Mouse (Mus musculus): ENCODE measurements around the gene Asrgl1. TPM values are rescaled to one million over a fixed set of nuclear protein-coding genes. Genes with fewer than 3 reads are reported as not detected.
A peak's percentile ranks its signal among the peaks of the same experiment; 100 is the strongest.
"Not testable (repeated sequence)": the region's sequence is repeated elsewhere in the genome, so short reads cannot be mapped to it uniquely, and the experiment has no call there.

The Asrgl1 gene
- total RNA-seq (2017): 35.4 TPM in 2 replicates

DNA sequence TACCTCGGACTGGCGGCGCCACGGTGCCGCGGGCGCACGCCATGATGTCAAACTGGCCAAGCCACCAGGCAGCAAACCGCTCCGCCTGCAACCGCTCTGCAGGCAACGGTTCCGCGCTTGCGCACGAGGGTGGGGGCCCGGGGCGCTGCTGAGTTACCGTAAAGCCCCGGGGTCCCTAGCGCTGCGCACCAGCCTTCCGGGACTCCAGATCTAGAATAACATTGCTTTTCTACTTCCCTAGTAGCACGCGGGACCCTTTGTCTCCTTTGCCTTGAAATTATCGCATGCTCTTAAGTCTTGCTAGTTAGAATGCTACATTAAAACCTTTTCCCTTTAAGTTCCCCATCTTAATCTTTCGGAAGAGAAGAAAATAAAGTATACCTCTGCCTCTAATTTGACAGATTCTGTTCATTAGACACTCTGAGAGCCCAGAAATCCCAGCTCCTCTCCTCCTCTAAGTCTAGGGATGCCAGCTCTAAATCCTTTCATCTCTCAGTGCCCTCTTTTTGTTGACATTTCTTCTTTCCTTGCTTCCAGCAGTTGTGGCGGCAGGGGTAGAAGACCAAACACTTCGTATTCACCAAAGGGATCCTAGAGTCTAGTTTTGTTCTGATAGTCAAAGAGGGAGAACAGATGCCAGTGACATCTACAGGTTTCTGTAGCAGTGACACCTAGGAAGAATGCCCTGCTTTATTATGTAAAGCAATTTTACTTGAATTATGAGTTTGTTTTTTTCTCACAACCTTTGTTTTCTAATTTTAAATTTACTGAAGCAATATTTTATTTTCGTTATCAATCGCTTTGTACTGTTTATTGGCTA is at the start of gene Asrgl1:
Gene Asrgl1 (minus strand): TSS at position 125 of the 820 bp plus-strand sequence.
- peak; percentile 91 to 96 for ATAC-seq (replicated peaks in 1 of 2; ENCODE audit: insufficient read depth in 1 of 2, low FRiP score in 2 of 2, low TSS enrichment in 1 of 2, low read depth in 1 of 2, poor library complexity in 2 of 2, severe bottlenecking in 2 of 2)

DNA sequence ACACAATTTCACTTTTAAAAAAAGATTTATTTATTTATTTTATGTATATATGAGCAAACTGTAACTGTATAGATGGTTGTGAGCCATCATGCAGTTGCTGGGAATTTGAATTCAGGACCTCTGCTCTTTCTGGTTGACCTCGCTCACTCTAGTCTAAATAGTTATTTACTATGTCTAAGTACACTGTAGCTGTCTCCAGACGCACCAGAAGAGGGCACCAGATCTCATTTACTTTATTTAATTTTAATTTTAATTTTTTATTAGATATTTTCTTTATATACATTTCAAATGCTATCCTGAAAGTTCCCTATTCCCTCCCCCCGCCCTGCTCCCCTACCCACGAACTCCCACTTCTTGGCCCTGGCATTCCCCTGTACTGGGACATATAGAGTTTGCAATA is 10.8 kb upstream of the Asrgl1 start:
- no peak for ATAC-seq (replicated peaks in 1 of 2; ENCODE audit: insufficient read depth in 1 of 2, low FRiP score in 2 of 2, low TSS enrichment in 1 of 2, low read depth in 1 of 2, poor library complexity in 2 of 2, severe bottlenecking in 2 of 2)

DNA sequence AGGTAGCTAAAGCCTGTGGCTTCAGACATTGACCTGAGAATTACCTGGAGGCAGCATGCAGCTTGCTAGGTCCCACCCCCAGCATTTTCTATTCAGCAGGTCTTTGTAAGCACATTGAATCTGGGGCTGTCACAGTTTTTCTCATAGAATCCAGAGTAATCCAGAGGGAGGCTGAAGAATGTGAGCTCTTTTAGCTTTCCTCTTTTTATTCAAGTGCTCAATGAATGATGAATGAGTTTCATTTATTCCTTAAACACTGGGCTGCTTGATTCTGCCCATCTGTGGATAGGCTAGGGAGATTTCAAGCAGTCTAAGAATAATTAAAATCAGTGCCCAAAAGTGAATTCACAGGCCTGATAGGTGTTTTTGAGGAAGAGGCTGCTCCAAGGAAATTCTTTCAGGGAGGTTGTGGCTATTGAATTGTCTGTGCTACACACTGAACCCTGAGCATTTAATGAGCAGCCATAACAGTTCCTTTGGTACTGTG is 8.2 kb upstream of the Asrgl1 start:
- ATAC-seq (replicated peaks in 1 of 2; ENCODE audit: insufficient read depth in 1 of 2, low FRiP score in 2 of 2, low TSS enrichment in 1 of 2, low read depth in 1 of 2, poor library complexity in 2 of 2, severe bottlenecking in 2 of 2): no peak

DNA sequence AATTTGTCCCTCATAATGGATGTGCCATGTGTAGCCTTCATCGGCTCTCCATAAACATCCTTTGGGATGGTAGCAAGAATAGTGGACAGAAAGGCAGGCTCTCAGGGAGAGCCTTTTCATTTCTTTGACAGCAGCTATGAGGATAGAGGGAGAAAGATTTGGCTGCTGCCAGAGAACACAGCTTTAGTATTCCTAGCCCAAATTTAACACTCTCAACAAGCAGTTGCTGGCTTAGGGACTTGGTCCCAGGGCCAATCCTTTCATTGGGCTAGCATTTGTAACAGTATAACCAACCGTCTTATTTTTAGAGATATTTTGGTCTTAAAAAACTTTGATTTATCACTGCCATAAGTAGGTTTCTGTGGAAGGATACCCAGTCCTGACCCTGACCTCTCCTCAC is 7.8 kb upstream of the Asrgl1 start:
- ATAC-seq (replicated peaks in 1 of 2; ENCODE audit: insufficient read depth in 1 of 2, low FRiP score in 2 of 2, low TSS enrichment in 1 of 2, low read depth in 1 of 2, poor library complexity in 2 of 2, severe bottlenecking in 2 of 2): no peak

DNA sequence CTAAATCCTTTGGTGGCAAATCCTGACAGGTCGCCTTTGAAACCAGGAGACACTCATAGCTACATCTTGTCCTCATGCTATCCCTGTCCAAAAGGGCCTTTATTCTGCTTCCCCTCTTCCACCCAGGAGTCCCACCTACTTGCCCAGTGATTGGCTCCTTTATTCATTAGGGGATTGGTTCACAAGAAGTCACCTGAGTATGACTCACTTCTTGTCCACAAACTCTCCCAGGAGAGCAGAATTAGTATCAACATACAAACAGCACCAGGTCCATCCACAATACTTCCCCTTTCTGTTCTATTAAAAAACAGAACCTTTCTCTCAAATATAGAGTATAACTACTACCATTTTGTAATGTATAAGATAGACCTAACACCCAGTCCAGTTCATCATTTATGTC is 4.9 kb upstream of the Asrgl1 start:
- ATAC-seq (replicated peaks in 1 of 2; ENCODE audit: insufficient read depth in 1 of 2, low FRiP score in 2 of 2, low TSS enrichment in 1 of 2, low read depth in 1 of 2, poor library complexity in 2 of 2, severe bottlenecking in 2 of 2): not testable (repeated sequence)

DNA sequence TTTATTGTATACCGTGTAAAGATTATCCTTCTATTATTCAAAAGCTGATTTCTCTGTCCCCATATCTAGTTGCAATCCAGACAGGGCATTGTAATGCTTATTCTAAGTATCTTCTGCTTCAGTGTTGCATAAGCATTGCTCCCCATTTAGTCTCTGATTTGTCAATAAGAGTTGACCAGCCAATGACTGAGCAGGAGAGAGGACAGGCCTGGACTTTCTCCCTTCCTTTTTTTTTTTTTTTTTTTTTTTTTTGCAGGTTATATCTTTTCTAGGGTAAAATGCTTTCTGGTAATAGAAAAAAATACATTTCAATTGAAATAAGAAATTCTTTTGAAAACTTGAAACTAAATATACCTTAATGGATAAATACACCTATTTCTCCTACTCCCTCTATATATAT is 1.7 kb upstream of the Asrgl1 start:
- ATAC-seq (replicated peaks in 1 of 2; ENCODE audit: insufficient read depth in 1 of 2, low FRiP score in 2 of 2, low TSS enrichment in 1 of 2, low read depth in 1 of 2, poor library complexity in 2 of 2, severe bottlenecking in 2 of 2): no peak

DNA sequence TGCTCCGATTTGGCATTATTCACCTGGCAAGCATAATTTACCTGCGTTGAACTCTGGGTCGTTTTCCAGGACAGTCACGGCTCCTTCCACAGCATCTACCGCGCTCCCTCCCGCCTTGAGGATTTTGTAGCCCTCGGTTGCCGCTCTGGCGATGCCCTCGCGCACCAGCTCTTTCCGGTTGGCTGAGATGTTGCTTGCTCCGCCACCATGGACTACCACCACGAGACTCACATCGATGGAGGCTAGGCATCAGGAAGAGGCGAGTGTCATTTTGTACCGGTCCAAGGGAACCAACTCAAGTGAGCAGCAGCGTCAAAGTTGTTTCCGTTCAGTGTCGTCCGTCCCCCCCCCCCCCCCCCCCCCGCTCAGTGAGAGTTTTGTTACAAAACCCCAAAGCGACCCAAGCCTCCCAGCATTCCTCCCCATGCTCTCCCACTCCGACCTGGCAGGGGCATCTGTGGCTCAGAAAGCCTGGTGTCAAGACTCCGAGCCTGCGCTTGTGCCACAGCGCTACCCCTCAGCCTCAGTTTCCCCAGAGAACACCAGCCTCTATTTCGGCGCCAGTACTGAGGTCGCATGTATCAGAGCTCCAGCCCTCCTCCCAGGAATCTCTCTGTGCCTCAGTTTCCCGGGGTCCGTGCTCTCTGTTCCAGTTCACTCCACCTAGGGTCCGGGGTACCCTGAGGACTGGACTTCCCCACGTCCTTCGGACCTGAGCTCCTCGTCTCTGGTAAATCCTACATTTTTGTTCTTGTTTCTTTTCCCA is 507 bp downstream of the Asrgl1 start:
- ATAC-seq (replicated peaks in 1 of 2; ENCODE audit: insufficient read depth in 1 of 2, low FRiP score in 2 of 2, low TSS enrichment in 1 of 2, low read depth in 1 of 2, poor library complexity in 2 of 2, severe bottlenecking in 2 of 2): peak in 1 of 2 experiments; percentile 57; a peak in 3 of 4 replicates

DNA sequence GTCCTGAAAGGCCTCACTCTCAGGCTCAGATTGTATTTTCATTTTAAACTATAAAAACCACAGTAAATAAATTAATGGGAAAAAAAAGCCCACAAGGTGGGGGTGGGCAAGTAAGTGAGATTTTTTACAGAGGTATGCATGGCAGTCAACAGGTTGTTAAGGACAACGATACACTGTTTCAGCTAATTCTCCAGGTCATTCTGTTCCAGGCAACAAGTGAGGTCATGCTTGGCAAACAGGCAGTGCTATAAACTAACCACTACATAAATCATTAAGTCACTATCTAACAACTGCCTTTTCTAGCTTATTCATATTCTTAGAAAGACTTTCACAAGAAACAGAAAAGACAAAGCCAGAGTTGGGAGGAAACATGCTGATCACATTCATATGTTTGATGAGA is 5.4 kb downstream of the Asrgl1 start:
- no peak for ATAC-seq (replicated peaks in 1 of 2; ENCODE audit: insufficient read depth in 1 of 2, low FRiP score in 2 of 2, low TSS enrichment in 1 of 2, low read depth in 1 of 2, poor library complexity in 2 of 2, severe bottlenecking in 2 of 2)

DNA sequence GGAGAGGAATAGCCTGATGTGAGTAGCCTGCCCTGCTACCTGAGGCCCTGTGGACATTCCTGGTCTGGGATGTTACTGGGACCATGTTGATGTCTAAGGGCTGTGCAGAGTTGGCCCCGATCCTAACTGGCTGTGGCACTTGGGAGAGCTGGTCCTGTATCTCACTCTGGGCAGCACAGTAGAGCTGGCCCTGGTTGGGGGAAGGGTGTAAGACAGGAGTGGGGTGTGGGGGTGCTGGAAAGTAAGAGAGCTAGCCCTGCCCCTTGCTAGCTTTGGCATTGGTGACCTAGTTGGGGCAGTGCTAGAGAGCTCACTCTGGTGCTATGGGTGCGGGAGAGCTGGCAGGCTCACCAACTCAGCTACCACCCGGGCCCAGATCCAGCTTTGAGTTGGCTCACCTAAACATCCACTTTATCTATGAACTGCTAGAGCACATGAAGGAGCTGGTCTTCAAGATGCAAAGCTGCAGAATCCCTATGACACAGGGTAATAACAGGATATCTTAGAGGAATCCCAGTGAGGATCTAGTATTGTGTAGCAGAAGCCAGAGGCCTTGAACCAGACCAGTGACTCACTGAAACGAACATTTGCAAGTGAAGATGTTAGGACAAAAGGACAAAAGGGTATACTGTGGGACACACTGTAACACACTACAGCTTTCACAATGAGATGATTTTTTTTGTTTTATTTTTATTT is 6.8 kb downstream of the Asrgl1 start:
- ATAC-seq (replicated peaks in 1 of 2; ENCODE audit: insufficient read depth in 1 of 2, low FRiP score in 2 of 2, low TSS enrichment in 1 of 2, low read depth in 1 of 2, poor library complexity in 2 of 2, severe bottlenecking in 2 of 2): no peak

DNA sequence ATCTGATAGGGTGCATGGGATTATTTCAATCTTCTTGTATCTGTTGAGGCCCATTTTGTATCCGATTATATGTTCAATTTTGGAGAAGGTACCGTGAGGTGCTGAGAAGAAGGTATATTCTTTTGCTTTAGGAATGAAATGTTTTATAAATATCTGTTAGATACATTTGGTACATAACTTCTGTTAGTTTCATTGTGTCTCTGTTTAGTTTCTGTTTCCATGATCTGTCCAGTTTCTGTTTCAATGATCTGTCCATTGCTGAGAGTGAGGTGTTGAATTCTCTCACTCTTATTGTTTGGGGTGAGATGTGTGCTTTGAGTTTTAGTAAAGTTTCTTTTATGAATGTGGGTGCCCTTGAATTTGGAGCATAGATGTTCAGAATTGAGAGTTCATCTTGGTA is 11.4 kb downstream of the Asrgl1 start:
- ATAC-seq (replicated peaks in 1 of 2; ENCODE audit: insufficient read depth in 1 of 2, low FRiP score in 2 of 2, low TSS enrichment in 1 of 2, low read depth in 1 of 2, poor library complexity in 2 of 2, severe bottlenecking in 2 of 2): not testable (repeated sequence)

DNA sequence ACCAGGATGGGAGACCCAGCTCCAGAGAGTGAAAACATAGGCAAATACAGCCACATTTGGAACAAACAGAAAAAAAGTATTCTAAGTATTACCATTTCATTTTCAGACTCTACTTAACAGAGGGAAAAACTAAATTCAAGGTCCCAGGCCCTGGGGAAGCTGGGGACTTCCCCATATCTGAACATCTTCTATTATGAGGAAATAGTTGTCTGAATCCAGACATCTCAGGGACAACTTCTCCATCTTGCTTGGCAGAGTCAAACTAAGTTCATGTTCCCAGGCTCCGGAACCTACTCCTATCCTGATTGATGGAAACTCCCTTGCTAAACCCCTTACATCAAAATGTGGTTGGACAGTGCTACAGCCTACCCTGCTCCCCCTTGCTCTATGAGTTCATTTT is 13.0 kb downstream of the Asrgl1 start:
- ATAC-seq (replicated peaks in 1 of 2; ENCODE audit: insufficient read depth in 1 of 2, low FRiP score in 2 of 2, low TSS enrichment in 1 of 2, low read depth in 1 of 2, poor library complexity in 2 of 2, severe bottlenecking in 2 of 2): no peak

DNA sequence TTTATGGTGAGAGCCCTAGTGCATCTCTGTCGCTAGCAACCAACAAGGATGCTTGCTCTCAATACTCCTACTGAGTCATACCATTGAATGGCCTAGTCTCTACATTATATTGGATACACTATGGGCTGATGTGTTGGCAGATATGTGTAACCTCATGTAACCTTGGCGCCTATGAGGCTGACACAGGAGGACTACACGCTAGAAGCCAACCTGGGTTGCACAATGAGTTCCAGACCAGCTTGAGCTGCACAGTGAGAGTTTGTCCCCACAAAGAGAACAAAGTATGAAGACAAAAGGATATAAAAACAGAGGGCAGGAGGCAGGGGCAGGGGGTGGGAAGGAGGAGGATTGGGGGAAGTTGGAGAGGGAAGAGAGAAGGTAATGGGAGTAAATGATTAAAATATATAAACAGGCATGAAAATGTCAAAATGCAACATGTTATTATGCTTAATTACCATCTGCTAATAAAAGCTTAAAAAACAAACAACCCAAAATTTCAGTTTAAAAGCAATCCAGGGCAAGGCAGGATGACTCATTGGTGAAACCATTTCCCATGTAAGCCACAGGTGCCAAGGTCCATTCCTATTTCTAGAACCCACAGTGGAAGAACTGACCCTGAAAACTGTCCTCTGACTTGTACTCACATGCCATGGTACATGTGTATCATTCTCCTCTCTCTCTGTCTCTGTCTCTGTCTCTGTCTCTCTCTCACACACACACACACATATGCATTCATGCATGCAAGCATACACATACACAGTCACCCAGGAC is 15.6 kb downstream of the Asrgl1 start:
- no peak for ATAC-seq (replicated peaks in 1 of 2; ENCODE audit: insufficient read depth in 1 of 2, low FRiP score in 2 of 2, low TSS enrichment in 1 of 2, low read depth in 1 of 2, poor library complexity in 2 of 2, severe bottlenecking in 2 of 2)

DNA sequence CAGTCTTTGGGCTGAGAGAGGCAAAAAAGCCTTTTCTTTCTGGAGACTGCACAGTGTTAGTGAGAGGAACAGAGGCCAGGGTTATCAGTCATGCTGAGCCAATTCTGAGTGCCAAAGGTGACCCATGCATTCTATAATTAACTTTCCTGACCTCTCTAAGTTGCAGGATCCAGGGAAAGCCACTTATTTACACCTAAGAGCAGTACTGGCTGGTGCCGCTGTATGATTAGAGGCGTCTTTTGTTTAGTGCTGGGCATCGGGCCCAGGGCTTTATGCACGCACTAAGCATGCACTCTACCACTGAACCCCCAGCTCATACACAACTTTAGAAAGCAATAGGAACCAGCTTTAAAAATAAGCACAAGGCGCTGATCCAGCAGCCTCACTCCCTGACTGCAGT is 18.2 kb downstream of the Asrgl1 start:
- no peak for ATAC-seq (replicated peaks in 1 of 2; ENCODE audit: insufficient read depth in 1 of 2, low FRiP score in 2 of 2, low TSS enrichment in 1 of 2, low read depth in 1 of 2, poor library complexity in 2 of 2, severe bottlenecking in 2 of 2)

DNA sequence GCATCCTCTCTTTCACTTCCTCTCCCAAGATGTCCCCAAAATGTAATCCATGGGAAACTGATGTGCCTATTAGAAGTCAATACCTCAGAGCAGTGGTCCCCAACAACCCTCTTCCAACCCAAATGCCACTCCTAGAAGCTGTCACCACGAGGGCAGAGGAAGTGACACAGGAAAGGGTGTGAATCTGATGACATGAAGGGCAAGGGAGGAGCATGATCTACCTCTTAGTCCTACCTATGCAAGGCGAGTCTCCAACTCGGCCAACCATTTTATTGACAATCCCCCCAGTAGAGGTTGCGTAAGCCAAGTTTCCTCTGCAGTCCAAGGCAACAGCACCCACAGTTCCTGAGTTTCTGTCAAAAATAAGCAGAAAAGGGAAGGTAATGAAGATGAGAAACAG is 19.2 kb downstream of the Asrgl1 start:
- ATAC-seq (replicated peaks in 1 of 2; ENCODE audit: insufficient read depth in 1 of 2, low FRiP score in 2 of 2, low TSS enrichment in 1 of 2, low read depth in 1 of 2, poor library complexity in 2 of 2, severe bottlenecking in 2 of 2): no peak

DNA sequence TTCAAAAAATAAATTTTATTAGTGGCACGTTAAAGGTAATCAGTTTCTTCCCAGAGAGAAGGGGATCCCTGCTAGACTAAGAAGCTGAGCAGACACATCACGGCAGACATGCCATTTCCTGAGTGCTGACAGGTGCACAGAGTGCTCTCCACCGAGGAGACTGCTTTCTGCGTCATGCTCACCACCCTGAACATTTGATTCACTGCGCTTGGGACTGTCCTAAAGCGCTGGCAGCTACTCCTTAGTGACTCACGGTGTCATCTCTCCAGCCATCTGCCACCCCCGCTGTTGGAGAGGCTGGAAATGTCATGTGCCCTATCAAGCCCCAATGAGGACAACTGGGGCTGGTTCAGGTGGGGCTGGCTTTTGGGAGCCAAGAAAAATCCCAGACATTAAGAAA is 23.4 kb downstream of the Asrgl1 start:
- ATAC-seq (replicated peaks in 1 of 2; ENCODE audit: insufficient read depth in 1 of 2, low FRiP score in 2 of 2, low TSS enrichment in 1 of 2, low read depth in 1 of 2, poor library complexity in 2 of 2, severe bottlenecking in 2 of 2): no peak

DNA sequence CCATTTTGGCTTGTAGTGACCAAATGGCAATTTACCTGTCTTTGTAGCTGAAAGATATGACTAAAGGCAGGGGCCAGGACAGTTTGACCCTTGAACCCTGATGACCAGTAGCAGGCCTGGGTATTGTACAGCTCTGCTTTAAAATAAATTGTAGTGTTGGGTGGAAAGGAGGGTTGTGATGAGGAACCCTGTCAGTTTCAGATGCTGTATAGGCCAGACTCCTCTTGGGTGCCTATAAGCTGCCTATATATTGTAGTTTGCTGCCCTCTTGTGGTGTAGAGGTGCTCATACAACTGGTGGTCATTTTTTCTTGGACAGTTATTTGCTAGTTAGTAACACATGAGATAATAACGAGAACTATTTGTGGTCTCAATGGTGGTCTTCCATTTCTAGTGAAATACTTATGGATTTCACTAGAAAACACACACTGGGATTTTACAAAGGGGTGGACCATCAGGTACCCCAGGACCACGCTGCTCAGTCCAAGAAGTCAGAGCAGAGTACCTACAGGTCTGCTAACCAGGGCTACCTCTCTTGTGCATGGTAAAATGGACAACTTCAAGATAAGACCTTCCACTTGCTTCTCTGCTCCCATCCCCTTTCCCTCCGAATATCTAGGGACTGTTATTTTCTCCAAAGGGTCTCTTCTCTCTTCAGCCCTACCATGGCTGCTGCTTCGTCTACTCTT is 25.1 kb downstream of the Asrgl1 start:
- ATAC-seq (replicated peaks in 1 of 2; ENCODE audit: insufficient read depth in 1 of 2, low FRiP score in 2 of 2, low TSS enrichment in 1 of 2, low read depth in 1 of 2, poor library complexity in 2 of 2, severe bottlenecking in 2 of 2): peak; percentile 72 to 76

DNA sequence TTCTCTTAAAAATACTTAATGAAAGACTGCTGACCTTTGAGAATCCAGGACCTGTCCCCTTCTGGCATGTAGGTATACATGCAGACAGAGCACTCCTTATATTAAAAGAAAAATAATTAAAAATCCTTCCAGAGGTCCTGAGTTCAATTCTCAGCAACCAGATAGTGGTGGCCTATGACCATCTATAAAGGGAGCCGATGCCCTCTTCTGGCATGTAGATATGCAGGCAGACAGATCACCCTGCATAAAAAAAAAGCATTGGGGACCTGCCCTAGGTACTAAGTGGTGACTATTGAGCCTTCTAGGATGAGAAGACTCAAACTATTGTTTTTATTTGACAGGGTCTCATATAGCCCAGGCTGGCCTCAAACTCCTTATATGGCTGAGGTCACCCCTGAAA is 26.9 kb downstream of the Asrgl1 start:
- no peak for ATAC-seq (replicated peaks in 1 of 2; ENCODE audit: insufficient read depth in 1 of 2, low FRiP score in 2 of 2, low TSS enrichment in 1 of 2, low read depth in 1 of 2, poor library complexity in 2 of 2, severe bottlenecking in 2 of 2)
